Mouse (Mus musculus): ENCODE measurements around the gene Gm9789.
"Not testable (repeated sequence)": the region's sequence is repeated elsewhere in the genome, so short reads cannot be mapped to it uniquely, and the experiment has no call there.

Gm9789 gene

GRCm38 (mm10) chr16:89157652-89158051, at the start of gene Gm9789:
TSS of gene Gm9789 (plus strand) at chr16:89157952.
- no peak for DNase-seq (ENCODE audit: low read depth, low spot score)

GRCm38 (mm10) chr16:89140551-89140950, 17.2 kb upstream of the Gm9789 start, which contains the start of gene Gm6358:
TSS of gene Gm6358 (plus strand) at chr16:89140851.
- no peak for DNase-seq (ENCODE audit: low read depth, low spot score)

- DNase-seq (ENCODE audit: low read depth, low spot score): no peak
Observed at GRCm38 (mm10) chr16:89150786-89151185, 7.0 kb upstream of the Gm9789 start, which contains the start of gene Gm10061. TSS of gene Gm10061 (plus strand) at chr16:89151086.

GRCm38 (mm10) chr16:89169190-89169589, 11.4 kb downstream of the Gm9789 start, which contains the start of gene Gm7735:
TSS of gene Gm7735 (plus strand) at chr16:89169490.
- not testable (repeated sequence) for DNase-seq (ENCODE audit: low read depth, low spot score)

GRCm38 (mm10) chr16:89174435-89174834, 16.7 kb downstream of the Gm9789 start, which contains the start of gene 1110057P08Rik:
TSS of gene 1110057P08Rik (plus strand) at chr16:89174735.
- no peak for DNase-seq (ENCODE audit: low read depth, low spot score)

GRCm38 (mm10) chr16:89188621-89189020, 30.9 kb downstream of the Gm9789 start:
- no peak for DNase-seq (ENCODE audit: low read depth, low spot score)

GRCm38 (mm10) chr16:89205561-89205960, 47.8 kb downstream of the Gm9789 start, which contains the start of gene Krtap20-2:
TSS of gene Krtap20-2 (plus strand) at chr16:89205861.
- DNase-seq (ENCODE audit: low read depth, low spot score): no peak
